14 mouse cellular contexts compared by ENCODE assay signal in the genomic region with DNA sequence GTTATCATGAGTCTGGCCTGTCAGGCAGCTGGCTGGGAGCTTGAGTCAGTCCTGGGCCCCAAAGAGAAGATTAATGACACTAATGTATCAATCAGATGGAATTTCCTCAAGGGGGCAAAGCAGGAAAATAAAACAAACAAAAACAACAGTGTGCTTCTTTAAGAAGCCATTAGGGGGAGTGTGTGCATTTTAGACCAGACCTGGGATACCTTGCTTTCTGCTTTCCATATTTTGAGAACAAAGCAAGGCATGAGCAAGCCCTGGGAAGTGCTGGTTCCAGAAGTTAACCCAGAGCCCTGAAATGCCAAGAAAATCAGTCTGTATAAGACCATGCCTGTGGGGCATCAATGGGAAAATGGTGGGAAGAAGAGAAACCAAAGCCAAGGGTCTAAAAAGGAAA. TPM values are rescaled to one million over a fixed set of nuclear protein-coding genes. Genes with fewer than 3 reads are reported as not detected.
DNase-seq lines count a peak whose midpoint lies in the region; TF ChIP-seq lines count a peak whose summit lies in the region.
"Had no signal": no experiment of that assay in that cellular context is flagged by ENCODE, and none has a peak within 500 bp of the region (broad histone marks: within the 10 kb centered on the region; RNA-seq: fewer than 3 reads in every experiment).

No protein-coding gene starts in this region.

- no peak overlapping the region for H3K4me3 ChIP-seq in gastrocnemius, adult 2 months
- no peak overlapping the region for H3K4me3 ChIP-seq in lung, adult 2 months (replicated peaks; ENCODE audit: extremely low read depth, low read depth, low read length)
- H3K4me3 ChIP-seq: hindbrain, embryonic 15.5 days; liver, embryonic 13.5 days had no signal

- no peak for TF ChIP-seq POLR2A in lung, adult 2 months (IDR thresholded peaks at IDR 0.05; ENCODE audit: borderline replicate concordance, extremely low read depth, low read depth, low read length)
- no peak for TF ChIP-seq POLR2A in brain, embryonic 14.5 days (IDR thresholded peaks at IDR 0.05; ENCODE audit: borderline replicate concordance, extremely low read depth, insufficient read depth, insufficient read length, poor library complexity, severe bottlenecking)

- no peaks in the 10 kb centered on the region for H3K4me1 ChIP-seq in lung, adult 2 months (ENCODE audit: control insufficient read depth, insufficient read depth, low read length)

- no peak for DNase-seq in gastrocnemius, adult 2 months
- no peak for DNase-seq in gastrocnemius, postnatal 14 days
- DNase-seq in lung, postnatal 36 days = peak; percentile 20
- no peak for DNase-seq in lung, adult 2 months
- DNase-seq in brain, embryonic 14.5 days (ENCODE audit: low read depth) = peak; percentile 63
- DNase-seq in retina, embryonic 14.5 days (ENCODE audit: low spot score) = peak; percentile 60
- no peak for DNase-seq in adrenal gland, postnatal 14 days
- DNase-seq in cerebellum, adult 18-20 months = no peak
- DNase-seq: liver, embryonic 13.5 days; thymus, postnatal 36 days had no signal

- no peak overlapping the region for H3K27ac ChIP-seq in gastrocnemius, adult 2 months
- H3K27ac ChIP-seq: hindbrain, embryonic 15.5 days; liver, embryonic 13.5 days had no signal

- peak; percentile 66 for TF ChIP-seq CTCF in gastrocnemius, adult 2 months (IDR thresholded peaks at IDR 0.05)
- no peak for TF ChIP-seq CTCF in lung, adult 2 months (IDR thresholded peaks at IDR 0.05; ENCODE audit: insufficient read depth, low read length)
- peak; percentile 14; the same call in 1 of the 2 replicates for TF ChIP-seq CTCF in brain, embryonic 14.5 days (IDR thresholded peaks at IDR 0.05; ENCODE audit: borderline replicate concordance, extremely low read depth, insufficient read depth, insufficient read length)

- intact Hi-C loops in gastrocnemius, adult 2 months (cut with DNase I) = no loop called here
- intact Hi-C loops in gastrocnemius, postnatal 14 days (cut with DNase I; ENCODE audit: low total_unique reads) = no loop called here

RNA-seq across cellular contexts. Expression of a gene that starts 3.8 kb away (rescaled TPM):
- total RNA-seq in gastrocnemius, adult 2 months (2021) = 1 to 10 TPM; 4.0 to 5.3 TPM
- total RNA-seq in gastrocnemius, postnatal 14 days (2021) = 1 to 10 TPM; 3.3 to 4.3 TPM
- polyA plus RNA-seq in lung, adult 2 months (2012; rRNA removed) = 20.7 and 26.4 TPM in 2 replicates
- polyA plus RNA-seq in brain, embryonic 14.5 days (2012; rRNA removed) = 25.1 and 34.0 TPM in 2 replicates
- total RNA-seq in adrenal gland, postnatal 14 days (2021) = 10.7 and 13.2 TPM in 2 replicates

RNA-seq across cellular contexts. Expression of a gene that starts 19.8 kb away (rescaled TPM):
- total RNA-seq in gastrocnemius, adult 2 months (2021) = not detected
- not detected for total RNA-seq in gastrocnemius, postnatal 14 days (2021)
- polyA plus RNA-seq in lung, adult 2 months (2012; rRNA removed) = not detected in 2 replicates
- 0.03 TPM in 1 of 2 replicates, not detected in the other for polyA plus RNA-seq in brain, embryonic 14.5 days (2012; rRNA removed)
- total RNA-seq in adrenal gland, postnatal 14 days (2021) = not detected in 2 replicates
- total RNA-seq: layer of hippocampus, postnatal 14 days had no signal
- polyA plus RNA-seq: G1E; gonadal fat pad, adult 2 months; liver, embryonic 13.5 days had no signal

RNA-seq across cellular contexts. Expression of a gene that starts 51.4 kb away (rescaled TPM):
- total RNA-seq in gastrocnemius, adult 2 months (2021) = not detected
- total RNA-seq in gastrocnemius, postnatal 14 days (2021) = not detected
- not detected in 2 replicates for polyA plus RNA-seq in lung, adult 2 months (2012; rRNA removed)
- 2.5 and 5.8 TPM in 2 replicates for polyA plus RNA-seq in brain, embryonic 14.5 days (2012; rRNA removed)
- not detected in 2 replicates for total RNA-seq in adrenal gland, postnatal 14 days (2021)
- polyA plus RNA-seq: G1E; gonadal fat pad, adult 2 months; liver, embryonic 13.5 days had no signal

Comparison
In these comparisons a context has a peak if more than half of its experiments do, and no peak if none do; other contexts are left out.
1. DNase-seq: peak in lung, postnatal 36 days (single experiment), brain, embryonic 14.5 days (single experiment) and retina, embryonic 14.5 days (single experiment); none in gastrocnemius, adult 2 months (single experiment), gastrocnemius, postnatal 14 days (single experiment), lung, adult 2 months (single experiment), adrenal gland, postnatal 14 days (single experiment) and cerebellum, adult 18-20 months (0 of 2).